Mouse (Mus musculus): ENCODE measurements around the gene Ssx9.
"Not testable (repeated sequence)": the region's sequence is repeated elsewhere in the genome, so short reads cannot be mapped to it uniquely, and the experiment has no call there.

Gene Ssx9

GRCm38 (mm10) chrX:8748132-8748531, at the start of gene Ssx9:
TSS of gene Ssx9 (plus strand) at chrX:8748432.
- not testable (repeated sequence) for DNase-seq (ENCODE audit: low read depth, low spot score)

GRCm38 (mm10) chrX:8732907-8733306, 15.3 kb upstream of the Ssx9 start:
- DNase-seq (ENCODE audit: low read depth, low spot score): peak; percentile 78

DNA sequence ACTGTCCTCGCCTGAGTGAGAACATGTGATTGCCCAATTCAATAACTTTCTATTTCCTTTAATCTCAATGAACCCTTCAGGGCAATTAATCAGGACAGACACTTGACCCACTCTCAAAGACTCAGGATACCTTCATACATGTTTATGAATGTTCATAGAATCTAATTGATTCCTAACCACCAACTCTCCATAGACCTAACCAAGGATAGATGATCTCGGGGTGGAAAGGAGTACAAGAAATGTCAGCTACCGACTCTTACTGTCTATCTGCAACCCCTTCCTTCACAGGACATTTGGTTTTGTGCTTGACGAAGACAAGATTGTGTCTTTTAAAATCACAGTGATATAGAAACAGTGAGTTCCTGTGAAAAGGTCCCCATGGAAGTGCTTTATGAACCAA, 55.2 kb downstream of the Ssx9 start, which contains the start of gene Ssxb5:
TSS of gene Ssxb5 (plus strand) at position 301 of the 400 bp plus-strand sequence.
- DNase-seq (ENCODE audit: low read depth, low spot score): not testable (repeated sequence)

Measured in ZHBTc4 (cell line).